11 mouse cellular contexts compared by ENCODE assay signal in genomic region chr7:16412220-16412896, GRCm38 (mm10). TPM values are rescaled to one million over a fixed set of nuclear protein-coding genes. Genes with fewer than 3 reads are reported as not detected.
A peak's percentile ranks its signal among the peaks of the same experiment; 100 is the strongest.
DNase-seq lines count a peak whose midpoint lies in the region; ATAC-seq and TF ChIP-seq lines count a peak whose summit lies in the region.
"Had no signal": no experiment of that assay in that cellular context is flagged by ENCODE, and none has a peak within 500 bp of the region (broad histone marks: within the 10 kb centered on the region; RNA-seq: fewer than 3 reads in every experiment).

No protein-coding gene starts in this region.

- 89% methylated on average over 8 of the region's 8 CpGs for WGBS in forebrain, embryonic 11.5 days
- WGBS in forebrain, postnatal 0 days: 89% methylated on average over 8 of the region's 8 CpGs
- WGBS in lung, embryonic 15.5 days: 75% methylated on average over 8 of the region's 8 CpGs
- 54% methylated on average over 8 of the region's 8 CpGs for WGBS in liver, embryonic 15.5 days (ENCODE audit: insufficient replicate concordance)
- WGBS in midbrain, embryonic 14.5 days: 80% methylated on average over 8 of the region's 8 CpGs

- H3K36me3 ChIP-seq in forebrain, embryonic 11.5 days (ENCODE audit: control insufficient read depth, insufficient read depth, low read length): peaks cover 3% of the 10 kb centered on the region
- H3K36me3 ChIP-seq in forebrain, postnatal 0 days (ENCODE audit: insufficient read depth): peaks cover 11% of the 10 kb centered on the region
- H3K36me3 ChIP-seq in lung, embryonic 15.5 days: peaks cover 23% of the 10 kb centered on the region
- H3K36me3 ChIP-seq in liver, embryonic 15.5 days (replicated peaks): peaks cover 59% of the 10 kb centered on the region
- peaks cover 20% of the 10 kb centered on the region for H3K36me3 ChIP-seq in midbrain, embryonic 14.5 days (ENCODE audit: control insufficient read depth, insufficient read depth, low read length)

- H3K27ac ChIP-seq in forebrain, embryonic 11.5 days (ENCODE audit: low read depth, low read length): peak overlapping the region; percentile 51
- no peak overlapping the region for H3K27ac ChIP-seq in forebrain, postnatal 0 days (ENCODE audit: low read depth, low read length)
- peak overlapping the region; percentile 44 for H3K27ac ChIP-seq in lung, embryonic 15.5 days
- H3K27ac ChIP-seq in liver, embryonic 15.5 days (replicated peaks): peak overlapping the region; percentile 77
- 0 out of 2 replicates have a peak overlapping the region, but pooled peaks have one; percentile 32 for H3K27ac ChIP-seq in midbrain, embryonic 14.5 days (replicated peaks; ENCODE audit: low read depth, low read length)
- H3K27ac ChIP-seq: kidney, postnatal 0 days had no signal

- TF ChIP-seq CTCF in forebrain, postnatal 0 days (IDR thresholded peaks at IDR 0.05; ENCODE audit: low read depth): no peak

- no peak for DNase-seq in forebrain, embryonic 11.5 days (ENCODE audit: low spot score)
- DNase-seq in forebrain, postnatal 0 days: no peak
- no peak for DNase-seq in lung, postnatal 25 days (ENCODE audit: low spot score)
- DNase-seq in midbrain, embryonic 14.5 days: no peak
- DNase-seq in adrenal gland, postnatal 10 days: no peak
- DNase-seq in thymus, postnatal 25 days: no peak
- DNase-seq: cerebellum, adult 11-12 months had no signal

- no peaks in the 10 kb centered on the region for H3K9me3 ChIP-seq in forebrain, embryonic 11.5 days (ENCODE audit: control insufficient read depth, low read length)
- H3K9me3 ChIP-seq in forebrain, postnatal 0 days (ENCODE audit: low read length): no peaks in the 10 kb centered on the region
- no peaks in the 10 kb centered on the region for H3K9me3 ChIP-seq in lung, embryonic 15.5 days
- H3K9me3 ChIP-seq in liver, embryonic 15.5 days (replicated peaks): no peaks in the 10 kb centered on the region
- H3K9me3 ChIP-seq in midbrain, embryonic 14.5 days (ENCODE audit: control insufficient read depth, low read length): no peaks in the 10 kb centered on the region
- H3K9me3 ChIP-seq: G1E had no signal

- no peaks in the 10 kb centered on the region for H3K27me3 ChIP-seq in forebrain, embryonic 11.5 days (ENCODE audit: control insufficient read depth, insufficient read depth, low read length)
- no peaks in the 10 kb centered on the region for H3K27me3 ChIP-seq in forebrain, postnatal 0 days (ENCODE audit: insufficient read depth, low read length)
- no peaks in the 10 kb centered on the region for H3K27me3 ChIP-seq in lung, embryonic 15.5 days
- H3K27me3 ChIP-seq in liver, embryonic 15.5 days: no peaks in the 10 kb centered on the region
- no peaks in the 10 kb centered on the region for H3K27me3 ChIP-seq in midbrain, embryonic 14.5 days (ENCODE audit: control insufficient read depth, insufficient read depth, low read length)

- no peak overlapping the region for H3K4me3 ChIP-seq in forebrain, embryonic 11.5 days (ENCODE audit: low read depth, low read length)
- H3K4me3 ChIP-seq in forebrain, postnatal 0 days (ENCODE audit: low read depth, low read length): no peak overlapping the region
- no peak overlapping the region for H3K4me3 ChIP-seq in lung, embryonic 15.5 days
- H3K4me3 ChIP-seq in liver, embryonic 15.5 days (replicated peaks): no peak overlapping the region
- H3K4me3 ChIP-seq in midbrain, embryonic 14.5 days (replicated peaks; ENCODE audit: low read depth, low read length): no peak overlapping the region

- ATAC-seq in forebrain, embryonic 11.5 days (replicated peaks; ENCODE audit: low FRiP score): peak; percentile 40; the same call in 1 of the 2 replicates
- ATAC-seq in forebrain, postnatal 0 days: no peak
- peak; percentile 29; the same call in 1 of the 2 replicates for ATAC-seq in lung, embryonic 15.5 days (ENCODE audit: borderline replicate concordance, extremely low read depth, low FRiP score, low TSS enrichment)
- peak; percentile 83 for ATAC-seq in liver, embryonic 15.5 days (ENCODE audit: insufficient read depth)
- no peak for ATAC-seq in midbrain, embryonic 14.5 days (ENCODE audit: low FRiP score, low TSS enrichment)

- peak overlapping the region; percentile 8; the same call in 1 of the 2 replicates for H3K9ac ChIP-seq in forebrain, embryonic 11.5 days (ENCODE audit: low read length)
- H3K9ac ChIP-seq in forebrain, postnatal 0 days: no peak overlapping the region
- H3K9ac ChIP-seq in lung, embryonic 15.5 days: no peak overlapping the region
- no peak overlapping the region for H3K9ac ChIP-seq in liver, embryonic 15.5 days
- no peak overlapping the region for H3K9ac ChIP-seq in midbrain, embryonic 14.5 days (replicated peaks; ENCODE audit: low read length)

- no peak overlapping the region for H3K4me2 ChIP-seq in forebrain, embryonic 11.5 days (ENCODE audit: low read depth, low read length, severe bottlenecking)
- H3K4me2 ChIP-seq in forebrain, postnatal 0 days (ENCODE audit: low read depth): no peak overlapping the region
- H3K4me2 ChIP-seq in lung, embryonic 15.5 days: no peak overlapping the region
- peak overlapping the region; percentile 27; the same call in 1 of the 2 replicates for H3K4me2 ChIP-seq in liver, embryonic 15.5 days
- no peak overlapping the region for H3K4me2 ChIP-seq in midbrain, embryonic 14.5 days (ENCODE audit: low read length)

- H3K4me1 ChIP-seq in forebrain, embryonic 11.5 days (replicated peaks; ENCODE audit: control insufficient read depth, insufficient read depth, low read length): peaks cover 5% of the 10 kb centered on the region
- H3K4me1 ChIP-seq in forebrain, postnatal 0 days (ENCODE audit: insufficient read depth): no peaks in the 10 kb centered on the region
- peaks cover 29% of the 10 kb centered on the region for H3K4me1 ChIP-seq in lung, embryonic 15.5 days
- H3K4me1 ChIP-seq in liver, embryonic 15.5 days (replicated peaks): peaks cover 76% of the 10 kb centered on the region
- H3K4me1 ChIP-seq in midbrain, embryonic 14.5 days (ENCODE audit: control insufficient read depth, insufficient read depth, low read length): peaks cover 16% of the 10 kb centered on the region; the same call in 1 of the 2 replicates

RNA-seq across cellular contexts. Expression of gene Zc3h4, which starts 11.6 kb away (rescaled TPM):
- polyA plus RNA-seq in forebrain, embryonic 11.5 days (2014; fragmentation: Nextera tagmentation; extraction: Ambion mirVana): 23.9 and 24.2 TPM in 2 replicates
- 36.7 and 57.5 TPM in 2 replicates for total RNA-seq in forebrain, postnatal 0 days (2014; rRNA removed)
- 9.4 and 11.0 TPM in 2 replicates for polyA plus RNA-seq in forebrain, postnatal 0 days (2015; fragmentation: Nextera tagmentation; extraction: Ambion mirVana)
- 18.0 and 18.4 TPM in 2 replicates for polyA plus RNA-seq in lung, embryonic 15.5 days (2015; fragmentation: Nextera tagmentation; extraction: Ambion mirVana)
- polyA plus RNA-seq in liver, embryonic 15.5 days (2015; fragmentation: Nextera tagmentation; extraction: Ambion mirVana): 8.0 and 10.8 TPM in 2 replicates
- 17.1 and 19.2 TPM in 2 replicates for polyA plus RNA-seq in midbrain, embryonic 14.5 days (2014; fragmentation: Nextera tagmentation; extraction: Ambion mirVana)
- 10 to 100 TPM; 44.0 to 54.3 TPM for total RNA-seq in adrenal gland, postnatal 10 days (2021)

RNA-seq across cellular contexts. Expression of gene Sae1, which starts 24.8 kb away (rescaled TPM):
- 427 and 437 TPM in 2 replicates for polyA plus RNA-seq in forebrain, embryonic 11.5 days (2014; fragmentation: Nextera tagmentation; extraction: Ambion mirVana)
- total RNA-seq in forebrain, postnatal 0 days (2014; rRNA removed): 114 and 122 TPM in 2 replicates
- 197 and 211 TPM in 2 replicates for polyA plus RNA-seq in forebrain, postnatal 0 days (2015; fragmentation: Nextera tagmentation; extraction: Ambion mirVana)
- 340 and 341 TPM in 2 replicates for polyA plus RNA-seq in lung, embryonic 15.5 days (2015; fragmentation: Nextera tagmentation; extraction: Ambion mirVana)
- 97.7 and 98.0 TPM in 2 replicates for polyA plus RNA-seq in liver, embryonic 15.5 days (2015; fragmentation: Nextera tagmentation; extraction: Ambion mirVana)
- 178 and 240 TPM in 2 replicates for polyA plus RNA-seq in midbrain, embryonic 14.5 days (2014; fragmentation: Nextera tagmentation; extraction: Ambion mirVana)
- 10 to 100 TPM; 60.8 to 64.0 TPM for total RNA-seq in adrenal gland, postnatal 10 days (2021)

RNA-seq across cellular contexts. Expression of gene Tmem160, which starts 40.2 kb away (rescaled TPM):
- polyA plus RNA-seq in forebrain, embryonic 11.5 days (2014; fragmentation: Nextera tagmentation; extraction: Ambion mirVana): 48.6 and 52.1 TPM in 2 replicates
- total RNA-seq in forebrain, postnatal 0 days (2014; rRNA removed): 40.1 and 61.2 TPM in 2 replicates
- polyA plus RNA-seq in forebrain, postnatal 0 days (2015; fragmentation: Nextera tagmentation; extraction: Ambion mirVana): 105 and 130 TPM in 2 replicates
- polyA plus RNA-seq in lung, embryonic 15.5 days (2015; fragmentation: Nextera tagmentation; extraction: Ambion mirVana): 43.2 and 48.5 TPM in 2 replicates
- 28.8 and 30.4 TPM in 2 replicates for polyA plus RNA-seq in liver, embryonic 15.5 days (2015; fragmentation: Nextera tagmentation; extraction: Ambion mirVana)
- polyA plus RNA-seq in midbrain, embryonic 14.5 days (2014; fragmentation: Nextera tagmentation; extraction: Ambion mirVana): 59.6 and 84.1 TPM in 2 replicates
- 10 to 100 TPM; 43.9 to 46.8 TPM for total RNA-seq in adrenal gland, postnatal 10 days (2021)

Comparison
In these comparisons a context has a peak if more than half of its experiments do, and no peak if none do; other contexts are left out.
1. ATAC-seq: peak in forebrain, embryonic 11.5 days (single experiment), lung, embryonic 15.5 days (single experiment) and liver, embryonic 15.5 days (single experiment); none in forebrain, postnatal 0 days (single experiment) and midbrain, embryonic 14.5 days (single experiment).